Mouse (Mus musculus) midbrain, embryonic 16.5 days (tissue): ENCODE measurements around the gene Krtap9-3. TPM values are rescaled to one million over a fixed set of nuclear protein-coding genes. Genes with fewer than 3 reads are reported as not detected.

Source experiments
- ATAC-seq: fragments of 200-750 bp; cut with Nextera tagmentation; 2 replicates; pipeline ENCODE4 v1.8.0; 2017; ENCODE audit warnings: moderate TSS enrichment
- H3K27ac ChIP-seq: fragments of 300-500 bp; sonication (generic); 2 replicates; pipeline ENCODE4 v1.5.1; 2014; ENCODE audit warnings: mild to moderate bottlenecking, low read length, mixed read lengths
- H3K27me3 ChIP-seq: fragments of 300-500 bp; sonication (generic); 2 replicates; pipeline ENCODE4 v1.6.1; 2014; ENCODE audit warnings: low read depth, low read length, mixed read lengths; ENCODE audit not compliant: control insufficient read depth, insufficient read depth
- H3K36me3 ChIP-seq: fragments of 300-500 bp; sonication (generic); 2 replicates; pipeline ENCODE4 v1.6.1; 2014; ENCODE audit warnings: mild to moderate bottlenecking, low read length, moderate library complexity, mixed read lengths; ENCODE audit not compliant: control insufficient read depth, insufficient read depth
- H3K4me1 ChIP-seq: fragments of 300-500 bp; sonication (generic); 2 replicates; pipeline ENCODE4 v1.6.1; 2014; ENCODE audit warnings: mild to moderate bottlenecking, low read length, mixed read lengths; ENCODE audit not compliant: control insufficient read depth, insufficient read depth
- H3K4me2 ChIP-seq: fragments of 300-500 bp; sonication (generic); 2 replicates; pipeline ENCODE4 v1.6.1; 2014; ENCODE audit warnings: mild to moderate bottlenecking, low read length, mixed read lengths
- H3K4me3 ChIP-seq: fragments of 300-500 bp; sonication (generic); 2 replicates; pipeline ENCODE4 v1.5.1; 2014; ENCODE audit warnings: low read depth, mild to moderate bottlenecking, low read length, moderate library complexity, mixed read lengths
- H3K9ac ChIP-seq: fragments of 300-500 bp; sonication (generic); 2 replicates; pipeline ENCODE4 v1.6.1; 2014; ENCODE audit warnings: low read depth, low read length, mixed read lengths
- H3K9me3 ChIP-seq: fragments of 300-500 bp; sonication (generic); replicated peaks from 2 replicates; pipeline ENCODE4 v1.6.1; 2014; ENCODE audit warnings: mild to moderate bottlenecking, low read length, mixed read lengths; ENCODE audit not compliant: control insufficient read depth, poor library complexity, severe bottlenecking
- WGBS: fragments of 180-500 bp; shearing (Covaris S2); extraction: QIAGEN DNeasy Blood & Tissue Kit; methylation state at CpG from one replicate; pipeline ENCODE4 v1.1.7; 2014; 5-methylcytosine and 5-hydroxymethylcytosine counted together
- polyA plus RNA-seq: library from polyadenylated mRNA; unstranded; fragments of >200 nt; fragmentation: Nextera tagmentation; extraction: Ambion mirVana; gene quantifications from 2 replicates; pipeline ENCODE4 v1.2.1, GENCODE M21; 2015

Krtap9-3 gene
- polyA plus RNA-seq, 1 experiment from 2014 or later, result not detected

DNA sequence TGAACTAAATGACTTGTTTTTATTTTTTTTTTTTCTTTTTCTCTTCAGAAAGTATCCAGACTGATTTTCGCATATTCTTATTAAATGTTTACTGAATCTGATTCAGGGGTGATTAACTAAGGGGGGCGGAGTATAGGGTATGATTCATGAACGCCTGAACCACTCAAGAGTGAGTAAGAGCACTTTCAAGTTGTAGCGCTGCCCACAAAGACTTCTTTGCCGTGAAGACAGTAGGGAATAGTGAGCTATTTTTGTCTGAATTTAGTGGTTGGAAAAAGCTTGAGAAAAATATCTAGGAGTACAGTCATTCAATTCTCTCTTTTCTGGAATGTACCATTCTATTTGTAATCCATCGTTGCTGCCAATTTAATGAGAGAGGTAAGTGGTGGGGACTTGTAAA, 16.3 kb downstream of the Krtap9-3 start:
- no peak overlapping the region for H3K27ac ChIP-seq
- H3K4me1 ChIP-seq, result no peaks in the 10 kb centered on the region
- no peak for ATAC-seq
- no peak overlapping the region for H3K4me3 ChIP-seq
- H3K9me3 ChIP-seq, result no peaks in the 10 kb centered on the region
- no peaks in the 10 kb centered on the region for H3K27me3 ChIP-seq
- no peaks in the 10 kb centered on the region for H3K36me3 ChIP-seq
- no peak overlapping the region for H3K9ac ChIP-seq
- WGBS, result 85% methylated on average over 6 of the region's 6 CpGs
- H3K4me2 ChIP-seq, result no peak overlapping the region

DNA sequence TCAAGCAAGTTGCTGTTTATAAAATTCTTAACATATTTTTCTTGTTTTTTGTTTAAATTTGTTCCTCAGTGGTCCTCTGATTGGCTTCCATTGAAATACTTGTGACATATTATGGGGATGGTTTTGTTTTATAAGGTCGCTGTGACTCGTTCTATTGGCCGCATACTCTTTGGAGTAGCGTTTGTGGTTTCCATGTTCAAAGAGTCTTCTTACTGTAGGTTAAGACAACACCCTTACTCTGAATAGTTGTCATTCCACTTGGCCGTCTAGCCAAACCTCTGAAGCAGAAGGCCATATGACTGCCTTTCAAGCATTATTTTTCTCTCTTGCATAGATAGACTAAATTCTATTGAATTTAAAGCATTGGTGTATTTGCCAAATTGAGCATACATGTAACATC, 16.9 kb downstream of the Krtap9-3 start:
- Histone ChIP-seq H3K4me2 (no peak overlapping the region), H3K9ac (no peak overlapping the region), H3K9me3 (no peaks in the 10 kb centered on the region), H3K4me1 (no peaks in the 10 kb centered on the region), H3K36me3 (no peaks in the 10 kb centered on the region), H3K27me3 (no peaks in the 10 kb centered on the region), H3K4me3 (no peak overlapping the region), H3K27ac (no peak overlapping the region)
- ATAC-seq, result no peak
- 95% methylated on average over 5 of the region's 5 CpGs for WGBS

DNA sequence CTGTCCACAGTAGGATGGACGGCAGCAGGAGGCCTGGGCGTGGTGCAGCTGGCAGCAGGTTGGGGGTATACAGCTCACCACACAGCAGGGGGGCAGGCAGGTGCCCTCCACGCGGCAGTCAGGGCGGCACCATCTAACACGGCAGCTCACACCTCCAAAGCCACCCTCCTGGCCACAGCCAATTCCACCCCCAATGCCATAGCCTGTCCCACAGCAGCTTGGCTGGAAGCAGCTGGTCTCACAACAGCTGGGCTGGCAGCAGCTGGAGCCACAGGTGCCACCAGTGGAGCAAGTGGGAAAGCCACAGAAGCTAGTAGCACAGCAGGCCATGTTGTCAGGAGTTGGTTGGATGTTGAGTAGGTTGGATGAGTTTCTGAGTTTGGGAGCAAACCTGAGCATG, 17.3 kb downstream of the Krtap9-3 start, which contains the start of gene Krtap1-5:
Gene Krtap1-5 (minus strand): TSS at position 381 of the 400 bp plus-strand sequence.
- no peaks in the 10 kb centered on the region for H3K36me3 ChIP-seq
- H3K9ac ChIP-seq, result no peak within 1 kb of the TSS
- H3K27me3 ChIP-seq, result no peaks in the 10 kb centered on the region
- no peak within 1 kb of the TSS for H3K4me2 ChIP-seq
- H3K27ac ChIP-seq, result no peak within 1 kb of the TSS
- no peak within 1 kb of the TSS for H3K4me3 ChIP-seq
- H3K9me3 ChIP-seq, result no peaks in the 10 kb centered on the region
- 85% methylated on average over 6 of the region's 6 CpGs for WGBS
- H3K4me1 ChIP-seq, result no peaks in the 10 kb centered on the region
- ATAC-seq, result no peak

DNA sequence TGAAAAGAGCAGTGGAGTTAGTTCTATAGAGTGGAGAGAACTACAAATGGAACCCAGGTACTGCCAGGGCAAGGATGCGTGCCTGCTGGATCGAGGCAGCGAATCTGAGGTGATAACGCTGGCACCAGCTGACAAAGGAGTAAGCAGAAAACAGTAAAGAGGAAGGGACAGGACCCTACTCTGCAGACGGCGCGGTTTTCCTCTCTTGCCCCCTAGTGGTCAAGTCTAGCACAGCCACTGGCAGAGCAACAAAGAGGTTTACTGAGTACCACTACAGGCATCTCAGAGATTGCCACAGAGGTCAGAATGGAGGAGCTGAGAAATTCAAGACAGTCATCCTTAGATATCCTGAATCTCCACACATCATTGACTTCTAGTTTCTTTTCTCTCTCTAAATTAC, 23.8 kb downstream of the Krtap9-3 start:
- Histone ChIP-seq H3K4me2 (peak overlapping the region; percentile 40), H3K9me3 (no peaks in the 10 kb centered on the region), H3K9ac (no peak overlapping the region), H3K4me1 (no peaks in the 10 kb centered on the region), H3K4me3 (peak overlapping the region; percentile 7; the same call in 1 of the 2 replicates), H3K27ac (no peak overlapping the region), H3K36me3 (no peaks in the 10 kb centered on the region), H3K27me3 (no peaks in the 10 kb centered on the region)
- WGBS, result 1% methylated on average over 7 of the region's 7 CpGs
- ATAC-seq, result peak; percentile 51; the same call in 1 of the 2 replicates

DNA sequence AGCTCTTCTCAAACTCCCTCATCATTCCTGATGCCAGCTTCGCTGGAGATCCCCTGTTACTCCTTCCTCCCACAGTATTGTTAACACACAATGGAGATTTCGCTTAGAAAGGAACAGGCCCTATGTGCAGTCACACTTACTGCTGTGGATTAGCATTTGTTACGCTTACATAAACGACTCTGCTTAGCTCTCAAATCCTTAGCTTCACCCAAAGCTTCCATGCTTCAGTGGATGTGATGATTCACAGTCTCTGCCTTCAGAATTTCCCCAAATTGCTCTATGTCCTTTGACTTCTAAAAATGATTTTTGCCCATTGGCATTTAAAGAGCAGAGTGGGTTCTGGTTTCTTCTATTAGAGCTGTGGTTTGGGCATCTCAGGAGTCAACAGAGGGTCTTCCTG, 24.7 kb downstream of the Krtap9-3 start:
- no peak overlapping the region for H3K9ac ChIP-seq
- no peak overlapping the region for H3K4me2 ChIP-seq
- no peak overlapping the region for H3K27ac ChIP-seq
- no peaks in the 10 kb centered on the region for H3K36me3 ChIP-seq
- H3K4me1 ChIP-seq, result no peaks in the 10 kb centered on the region
- H3K4me3 ChIP-seq, result no peak overlapping the region
- ATAC-seq, result no peak
- WGBS, result 14% methylated on average over 4 of the region's 4 CpGs
- H3K27me3 ChIP-seq, result no peaks in the 10 kb centered on the region
- H3K9me3 ChIP-seq, result no peaks in the 10 kb centered on the region

DNA sequence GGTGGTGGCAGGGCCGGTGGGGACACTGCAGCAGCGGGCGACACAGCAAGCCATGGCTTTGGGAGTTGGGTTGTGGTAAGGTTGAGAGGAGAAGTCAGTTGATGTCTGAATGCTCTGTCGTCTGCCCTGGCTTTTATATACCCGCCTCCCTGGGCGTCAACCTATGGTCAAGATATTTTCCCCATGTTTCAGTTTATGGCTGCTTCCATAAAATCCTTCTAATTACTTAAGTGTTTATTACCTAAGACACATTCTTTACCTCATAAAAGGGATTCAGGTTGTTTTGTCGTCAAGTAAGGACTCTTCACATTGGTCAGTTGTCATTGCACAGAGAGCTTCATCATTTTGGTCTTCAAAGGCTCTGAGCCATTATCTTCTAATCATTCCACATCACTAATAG, 31.4 kb downstream of the Krtap9-3 start, which contains the start of gene Krtap3-1:
Gene Krtap3-1 (minus strand): TSS at position 101 of the 400 bp plus-strand sequence.
- Histone ChIP-seq H3K9me3 (no peaks in the 10 kb centered on the region), H3K27ac (no peak within 1 kb of the TSS), H3K36me3 (no peaks in the 10 kb centered on the region), H3K4me2 (no peak within 1 kb of the TSS), H3K4me3 (no peak within 1 kb of the TSS), H3K4me1 (no peaks in the 10 kb centered on the region), H3K9ac (no peak within 1 kb of the TSS), H3K27me3 (no peaks in the 10 kb centered on the region)
- no peak for ATAC-seq
- WGBS, result 95% methylated on average over 7 of the region's 7 CpGs

DNA sequence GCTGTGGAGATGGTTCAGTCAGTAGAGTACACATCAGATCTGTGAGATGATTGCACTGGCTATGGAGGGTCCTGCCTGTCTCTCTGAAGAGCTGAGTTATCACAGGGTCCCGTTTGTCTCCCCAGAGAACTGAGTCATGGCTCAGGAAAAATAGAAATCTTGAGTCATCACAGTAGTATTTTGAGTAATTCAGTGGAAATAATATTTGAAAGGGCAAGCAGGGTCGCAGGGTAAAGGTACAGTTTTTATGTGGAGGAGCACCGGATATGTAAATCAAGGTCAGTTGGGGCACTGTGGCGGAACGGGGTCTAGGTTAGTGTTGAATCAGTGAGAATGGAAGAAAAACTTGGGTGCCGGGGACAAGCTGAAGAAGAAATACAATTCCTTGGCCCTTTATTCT, 35.3 kb downstream of the Krtap9-3 start:
- 86% methylated on average over 6 of the region's 6 CpGs for WGBS
- ATAC-seq, result no peak

DNA sequence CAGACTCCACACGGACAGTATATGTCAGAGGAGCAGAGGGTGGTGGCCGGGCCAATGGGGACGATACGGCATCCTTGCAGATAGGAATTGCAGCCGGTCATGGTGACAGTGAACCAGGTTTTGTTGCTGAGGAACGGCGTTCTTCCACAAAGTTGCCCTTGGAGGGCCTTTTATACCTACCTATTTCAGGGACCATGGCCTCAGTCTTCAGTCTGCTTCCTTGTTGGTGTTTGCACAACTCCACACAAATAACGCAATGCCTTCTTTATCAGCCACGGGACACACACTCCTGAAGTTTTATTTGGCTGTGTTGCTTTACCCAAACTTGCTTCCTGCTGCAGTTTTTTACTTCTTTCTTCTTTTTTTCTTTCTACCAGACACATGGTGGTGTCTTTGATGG, 38.5 kb downstream of the Krtap9-3 start, which contains the start of gene Gm11939:
Gene Gm11939 (minus strand): TSS at position 101 of the 400 bp plus-strand sequence.
- no peak within 1 kb of the TSS for H3K27ac ChIP-seq
- H3K36me3 ChIP-seq, result no peaks in the 10 kb centered on the region
- no peaks in the 10 kb centered on the region for H3K27me3 ChIP-seq
- no peak within 1 kb of the TSS for H3K4me3 ChIP-seq
- H3K9ac ChIP-seq, result no peak within 1 kb of the TSS
- no peak within 1 kb of the TSS for H3K4me2 ChIP-seq
- 94% methylated on average over 9 of the region's 9 CpGs for whole genome bisulfite sequencing
- no peaks in the 10 kb centered on the region for H3K4me1 ChIP-seq
- H3K9me3 ChIP-seq, result no peaks in the 10 kb centered on the region
- ATAC-seq, result no peak

More for the DNA sequence above, 35.3 kb downstream of the Krtap9-3 start:
- no peak overlapping the region for H3K9ac ChIP-seq
- no peak overlapping the region for H3K4me2 ChIP-seq
- no peaks in the 10 kb centered on the region for H3K9me3 ChIP-seq
- no peaks in the 10 kb centered on the region for H3K27me3 ChIP-seq
- no peak overlapping the region for H3K4me3 ChIP-seq
- H3K36me3 ChIP-seq, result no peaks in the 10 kb centered on the region
- no peaks in the 10 kb centered on the region for H3K4me1 ChIP-seq
- H3K27ac ChIP-seq, result no peak overlapping the region

DNA sequence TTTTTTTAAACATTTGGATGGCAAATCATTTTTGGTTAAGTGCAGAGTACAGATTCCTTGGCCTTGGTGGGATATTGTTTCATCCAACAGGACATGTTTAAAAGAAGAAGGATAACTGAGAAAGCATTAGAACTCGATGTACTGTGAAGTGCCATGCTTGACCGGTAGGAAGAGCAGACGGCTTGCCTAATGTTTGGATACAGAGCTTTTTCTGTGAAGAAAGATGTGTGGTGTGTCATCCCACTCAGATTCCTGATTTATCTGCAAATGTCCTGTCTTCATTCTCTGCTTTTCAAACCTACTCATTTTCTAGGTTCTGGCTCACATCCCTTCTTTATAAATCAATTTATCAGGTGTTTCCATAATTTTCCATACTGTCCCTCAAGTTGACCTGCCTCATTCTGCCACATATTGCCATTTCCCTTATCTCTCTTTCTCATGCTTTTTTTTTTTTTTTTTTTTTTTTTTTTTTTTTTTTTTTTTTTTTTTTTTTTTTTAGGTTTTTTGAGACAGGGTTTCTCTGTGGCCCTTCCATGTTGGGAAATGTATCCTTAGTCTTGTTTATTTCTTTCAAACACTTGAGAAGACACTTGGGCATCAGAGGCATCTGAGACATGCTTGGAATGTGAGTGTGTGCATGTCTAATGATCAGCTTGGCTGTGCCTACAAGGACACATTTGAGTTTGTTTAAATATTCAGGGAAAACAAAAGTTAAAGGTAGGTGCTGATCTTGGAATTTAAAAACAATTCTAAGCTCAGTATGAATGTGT, 39.7 kb downstream of the Krtap9-3 start:
- Histone ChIP-seq H3K4me1 (no peaks in the 10 kb centered on the region), H3K9ac (no peak overlapping the region), H3K27me3 (no peaks in the 10 kb centered on the region), H3K36me3 (no peaks in the 10 kb centered on the region), H3K4me2 (no peak overlapping the region), H3K9me3 (no peaks in the 10 kb centered on the region), H3K4me3 (no peak overlapping the region), H3K27ac (no peak overlapping the region)
- 92% methylated on average over 3 of the region's 3 CpGs for WGBS
- ATAC-seq, result no peak
